Mouse (Mus musculus): ENCODE data around the gene Sim1. TPM values are rescaled to one million over a fixed set of nuclear protein-coding genes. Genes with fewer than 3 reads are reported as not detected.

Gene Sim1
- 0.09 TPM in 1 of 2 replicates, not detected in the other for polyA plus RNA-seq (2021; fragmentation: Nextera tagmentation)
- long read RNA-seq, experiment 1: 0 reads
- long read RNA-seq, experiment 2, partial matches to known transcripts: 0 of 1 reads
- long read RNA-seq, experiment 2, other reads (novel, unspliced or antisense): 1 of 1 reads

DNA sequence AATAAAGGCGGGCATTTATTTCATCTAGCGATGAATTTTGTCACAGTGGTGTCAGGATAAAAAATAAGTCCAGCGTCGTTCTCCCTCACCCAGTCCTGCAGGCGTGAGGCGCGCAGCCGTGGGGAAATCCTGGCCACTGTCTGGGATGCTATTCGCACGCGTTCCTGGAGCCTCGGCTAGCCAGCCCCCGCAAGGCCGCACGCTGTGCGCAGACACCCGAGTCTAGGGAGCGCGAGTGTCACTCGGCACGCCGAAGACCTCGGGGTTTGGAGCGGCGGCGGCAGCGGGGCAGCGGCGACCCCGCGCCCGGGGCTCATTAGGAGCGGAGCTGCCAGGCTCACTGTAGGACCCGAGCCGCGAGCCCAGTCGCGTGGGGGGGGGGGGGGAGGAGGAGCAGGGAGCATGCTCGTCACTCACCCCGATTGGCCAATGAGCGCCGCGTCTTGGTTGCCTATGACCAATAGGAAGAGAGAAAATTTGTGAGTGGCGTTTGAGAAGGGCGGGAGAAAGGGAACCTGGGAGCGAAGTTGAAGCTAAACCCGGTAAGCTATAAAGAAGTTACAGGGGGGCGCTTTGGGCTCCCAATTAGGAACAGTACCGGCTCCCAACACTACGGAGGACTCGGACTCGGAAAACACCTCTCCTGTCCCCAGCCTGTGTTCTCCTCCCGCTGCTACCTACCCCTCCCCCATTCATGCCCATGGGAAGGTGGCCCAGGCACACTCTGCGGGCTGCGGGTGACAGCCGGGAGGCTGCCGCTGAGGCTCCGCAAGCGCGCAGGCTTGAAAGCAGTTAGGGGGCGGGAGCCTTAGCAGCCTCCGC is at the start of gene Sim1:
TSS of gene Sim1 (plus strand) at position 585 of the 822 bp plus-strand sequence.

Measured in left cerebral cortex, adult 6 months (tissue).